Mouse (Mus musculus) left cerebral cortex, postnatal 36 days (tissue): ENCODE results near the gene Sox6. TPM values are rescaled to one million over a fixed set of nuclear protein-coding genes. Genes with fewer than 3 reads are reported as not detected.
"Not testable (repeated sequence)": the region's sequence is repeated elsewhere in the genome, so short reads cannot be mapped to it uniquely, and the experiment has no call there.

Experiments used
- DNase-seq, 2 experiments: peaks; one replicate each; pipeline ENCODE4 v3.0.0; 2021 to 2022; ENCODE audit warnings: low spot score in 2 of 2, mixed read lengths in 1 of 2
- intact Hi-C: fragments of 180-260 bp; cut with DNase I; formaldehyde crosslinking; loops from one replicate; pipeline ENCODE4 v1.15.1; 2025
- total RNA-seq, 2 experiments: library from RNA; stranded (reverse); gene quantifications; 2 replicates each; pipeline ENCODE4 v1.2.3; 2021

Gene Sox6
- total RNA-seq, 2 experiments from 2014 or later, result 25.8 to 32.7 TPM

DNA sequence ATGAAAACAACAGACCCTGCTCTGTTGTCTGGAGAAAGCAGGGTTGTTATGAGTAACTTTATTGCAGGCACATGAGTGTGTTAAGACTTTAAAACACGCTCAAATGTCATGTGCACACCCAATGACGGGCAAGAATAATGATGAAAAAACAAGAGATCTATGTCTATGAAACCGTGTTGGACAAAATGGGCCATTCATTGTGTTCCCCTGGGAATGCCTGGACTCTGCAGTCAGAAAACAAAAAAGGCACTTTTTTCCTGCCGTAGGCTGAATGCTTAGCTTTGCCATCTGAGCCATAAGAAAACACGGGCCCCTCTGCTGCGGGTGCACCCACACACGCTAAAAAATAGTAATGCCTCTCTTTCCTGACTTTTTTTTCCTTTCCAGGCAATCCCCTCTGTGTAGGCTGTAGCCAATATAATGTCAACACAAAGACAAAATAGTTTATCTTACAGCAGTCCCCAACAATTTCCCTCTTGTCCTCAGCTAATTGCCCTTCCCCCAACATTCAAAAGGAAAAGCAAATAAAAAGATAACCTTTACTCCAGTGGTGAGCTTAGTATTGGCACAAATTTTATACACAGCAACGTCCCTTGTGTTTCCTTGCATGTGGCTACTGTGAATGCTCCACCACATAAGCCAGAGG is 413.6 kb downstream of the Sox6 start:
- no peak for DNase-seq
- intact Hi-C loops, result no loop called here

DNA sequence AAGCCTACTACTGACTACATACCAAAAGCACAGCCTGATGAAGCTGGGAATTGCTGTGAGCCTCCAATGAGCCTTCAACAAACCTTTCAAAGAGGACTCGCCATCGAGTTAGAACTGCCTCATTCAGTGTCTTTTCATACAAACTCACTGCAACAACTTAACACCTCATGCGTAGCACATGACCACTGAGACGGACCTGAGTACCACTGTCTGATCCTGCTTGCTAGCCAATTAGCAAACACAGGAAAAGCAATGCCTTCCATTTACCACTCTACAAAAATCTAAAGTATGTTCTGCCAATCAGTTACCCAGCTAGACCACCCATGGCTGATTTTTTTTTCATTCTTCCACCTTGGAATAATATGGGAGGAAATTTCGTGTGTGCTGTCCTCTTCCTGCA is 414.1 kb downstream of the Sox6 start:
- no peak for DNase-seq
- intact Hi-C loops, result no loop called here

DNA sequence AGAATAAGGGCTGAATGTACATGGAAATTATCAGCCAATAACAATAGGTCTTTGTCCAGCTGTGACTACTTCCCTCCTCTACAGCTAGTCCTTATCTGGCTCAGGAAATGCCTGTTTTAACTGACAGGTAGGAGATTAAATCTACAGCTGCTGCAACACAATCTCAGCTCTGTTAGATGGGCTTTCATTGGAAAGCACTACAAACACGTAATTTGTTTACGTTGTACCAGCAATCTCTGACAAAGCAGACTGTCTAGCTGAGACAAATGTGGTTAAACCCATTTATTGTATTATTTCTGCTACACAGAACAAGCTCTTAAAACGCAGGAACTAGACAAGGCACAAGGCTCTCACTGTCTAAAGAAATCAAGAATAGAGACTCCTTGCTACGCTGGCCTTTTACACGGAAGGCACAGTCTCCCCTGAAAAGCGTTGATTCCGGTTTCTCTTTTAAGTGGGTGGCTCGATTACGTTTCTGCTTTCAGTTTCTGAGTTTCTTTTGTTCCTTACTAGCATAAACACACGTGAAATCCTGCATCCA is 422.8 kb downstream of the Sox6 start:
- intact Hi-C loops, result no loop called here
- no peak for DNase-seq

DNA sequence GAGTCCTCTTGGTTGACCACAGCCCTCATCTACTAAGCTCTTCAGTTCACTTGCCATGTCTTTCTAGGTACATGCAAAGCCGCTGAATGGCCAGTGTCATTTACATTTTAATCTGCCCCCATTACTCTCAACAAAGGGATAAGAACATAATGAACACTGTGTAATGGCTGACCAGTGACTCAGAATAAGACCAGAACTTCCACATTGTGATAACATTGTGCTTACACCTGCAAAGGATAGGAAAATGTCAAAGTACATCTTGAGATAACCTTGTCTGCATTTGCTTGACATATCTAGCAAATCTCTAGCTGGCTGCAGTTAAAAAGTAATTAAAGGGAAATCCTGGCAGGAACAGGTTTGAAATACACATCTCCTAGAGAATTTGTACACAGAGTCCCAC is 431.1 kb downstream of the Sox6 start:
- intact Hi-C loops, result no loop called here
- no peak for DNase-seq

DNA sequence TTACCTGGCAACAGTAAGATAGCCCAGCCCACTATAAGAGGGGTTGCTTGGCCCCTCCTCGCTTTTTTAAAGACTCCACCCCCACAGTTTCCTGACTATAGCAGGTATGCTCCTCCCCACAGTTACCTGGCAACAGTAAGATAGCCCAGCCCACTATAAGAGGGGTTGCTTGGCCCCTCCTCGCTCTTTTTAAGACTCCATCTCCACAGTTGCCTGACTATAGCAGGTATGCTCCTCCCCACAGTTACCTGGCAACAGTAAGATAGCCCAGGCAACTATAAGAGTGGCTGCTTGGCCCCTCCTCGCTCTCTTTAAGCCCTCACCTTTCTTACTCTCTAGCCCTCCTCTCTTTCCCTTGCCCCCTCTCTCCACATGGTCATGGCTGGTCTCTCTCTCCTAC is 432.5 kb downstream of the Sox6 start:
- intact Hi-C loops, DNase-seq: not testable (repeated sequence)

DNA sequence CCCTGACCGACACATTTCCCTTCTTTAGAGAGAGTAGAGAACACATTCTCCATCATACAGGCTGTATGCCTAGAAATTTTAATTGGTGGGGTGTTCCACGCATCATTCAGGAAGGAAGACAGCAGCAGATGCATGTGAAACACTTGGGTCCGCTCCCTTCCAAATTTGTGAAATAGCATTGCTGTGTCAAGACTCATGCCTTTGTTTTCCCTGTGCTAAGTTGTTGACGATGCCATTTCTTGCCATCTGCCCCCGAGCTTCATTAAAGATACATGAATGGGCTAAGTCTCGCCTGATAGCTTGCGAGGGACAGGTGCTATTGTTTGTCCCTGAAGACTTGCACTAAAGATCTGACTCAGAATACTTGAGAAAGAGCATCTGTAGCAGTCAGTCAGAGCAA is 433.7 kb downstream of the Sox6 start:
- DNase-seq, result no peak
- intact Hi-C loops, result no loop called here

DNA sequence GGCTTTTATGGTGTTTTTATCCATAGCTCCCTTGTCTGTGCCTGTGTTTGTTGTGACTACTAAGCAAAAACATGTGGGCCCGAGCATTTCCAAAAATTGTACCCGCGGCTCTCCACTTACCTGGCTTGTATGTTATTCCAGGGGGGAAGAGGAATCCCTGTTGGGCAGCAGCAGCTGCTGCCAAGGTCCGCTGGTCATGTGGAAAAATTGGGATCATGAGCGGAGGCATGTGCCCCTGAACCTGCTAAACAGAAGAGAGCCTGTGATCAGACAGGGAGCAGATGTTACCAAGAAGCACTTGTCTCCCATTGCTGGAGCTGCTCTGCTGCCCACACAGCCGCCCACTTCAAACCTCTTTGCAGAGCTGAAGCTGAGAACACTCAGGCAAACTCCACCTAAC is 441.2 kb downstream of the Sox6 start:
- DNase-seq, result peak; percentile 19 to 36
- intact Hi-C loops, result no loop called here

DNA sequence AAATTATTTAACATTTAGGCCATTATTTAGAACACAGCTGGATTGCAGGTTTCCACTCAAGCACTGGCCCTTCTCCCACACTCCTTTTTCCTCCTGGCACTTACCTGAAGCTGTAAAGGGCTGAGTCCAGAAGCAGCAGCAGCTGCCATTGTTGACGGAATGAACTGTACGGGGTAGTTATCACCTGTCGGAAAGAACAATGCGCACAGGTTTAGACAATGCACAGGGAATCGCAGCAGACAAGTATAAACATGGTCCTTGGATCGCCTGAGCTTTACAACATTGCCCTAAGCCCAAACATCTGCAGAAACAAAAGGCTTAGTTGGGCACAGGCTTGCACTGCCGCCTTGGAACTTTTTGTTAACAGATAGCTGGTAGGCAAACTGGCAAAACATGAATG is 458.1 kb downstream of the Sox6 start:
- DNase-seq, result no peak
- intact Hi-C loops, result no loop called here

DNA sequence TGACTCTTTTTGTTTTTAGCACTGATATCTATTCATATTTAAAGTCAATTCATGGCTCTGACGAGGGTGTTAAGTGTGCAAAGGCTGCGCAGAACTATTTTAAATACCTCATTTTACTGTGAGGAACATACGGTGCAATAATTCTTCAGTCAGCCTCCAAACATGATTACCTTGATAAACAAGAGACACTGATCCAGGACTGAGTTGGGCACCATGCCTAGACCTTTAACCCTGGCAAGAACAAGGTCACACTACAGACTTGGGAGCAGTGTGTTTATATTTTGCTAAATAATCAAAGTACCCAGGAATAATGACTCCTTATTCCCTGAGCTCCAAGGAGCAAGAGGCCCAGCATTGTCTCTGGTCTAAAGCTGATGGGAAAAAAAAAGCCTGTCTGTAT is 458.8 kb downstream of the Sox6 start:
- intact Hi-C loops, result no loop called here
- no peak for DNase-seq

DNA sequence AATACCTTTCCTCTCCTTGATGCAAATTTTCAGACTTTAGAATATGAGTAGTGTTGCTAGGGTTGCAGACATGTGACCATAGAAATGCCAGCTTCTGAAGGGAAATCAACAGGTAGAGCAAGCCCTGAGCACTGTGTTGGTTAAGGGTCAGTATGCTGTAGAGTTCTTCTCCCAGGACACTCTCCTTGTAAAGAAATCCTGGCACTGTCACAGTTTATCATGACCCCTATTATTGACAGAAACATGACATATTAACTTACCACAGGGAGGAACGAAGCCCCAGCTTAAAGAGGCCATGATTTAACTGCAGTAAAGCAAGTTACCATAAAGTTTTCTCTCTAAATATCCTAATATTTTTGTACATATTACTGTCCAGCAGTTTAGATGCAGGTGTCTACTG is 462.2 kb downstream of the Sox6 start:
- DNase-seq, result no peak
- intact Hi-C loops, result no loop called here

DNA sequence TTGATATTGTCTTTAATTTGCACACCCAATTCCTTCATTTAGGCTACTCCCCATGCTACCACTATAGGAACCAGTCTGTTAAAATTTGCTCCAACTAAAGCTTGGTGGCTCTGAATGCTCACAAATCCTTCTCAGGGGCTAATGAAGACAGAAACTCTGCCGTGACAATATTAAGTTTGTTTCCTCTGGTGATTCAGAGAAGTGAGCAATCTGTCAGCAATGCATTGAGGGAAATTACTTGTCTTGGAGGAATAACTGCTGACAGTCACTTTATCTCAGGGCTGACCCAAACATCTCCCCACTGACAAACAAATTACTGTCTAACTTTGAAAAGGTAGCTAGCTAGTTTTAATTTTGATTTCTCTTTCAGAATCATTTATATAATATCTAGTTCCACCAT is 463.8 kb downstream of the Sox6 start:
- intact Hi-C loops, result no loop called here

DNA sequence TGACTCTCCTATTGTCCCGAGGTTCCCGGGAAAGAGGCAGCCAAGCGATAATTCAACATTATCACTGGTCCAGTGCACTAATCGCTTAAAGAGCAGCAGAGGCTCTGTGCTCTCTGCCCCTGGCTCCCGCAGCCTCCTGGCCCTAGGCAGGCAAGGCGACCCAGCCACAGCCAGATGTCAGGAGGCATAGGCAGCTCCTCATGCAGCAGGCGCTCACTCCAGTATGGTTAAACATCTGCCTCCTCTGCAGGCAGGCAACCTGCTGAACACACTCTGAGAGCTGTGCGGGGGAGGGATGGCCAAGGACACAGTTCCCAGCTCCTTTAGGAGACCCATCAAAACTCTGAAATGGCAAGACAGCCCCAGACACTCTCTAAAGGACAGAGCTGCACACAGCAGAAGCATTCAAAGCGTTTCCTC is 469.8 kb downstream of the Sox6 start:
- intact Hi-C loops, result no loop called here
- peak in 1 of 2 experiments; percentile 5 for DNase-seq

More for the DNA sequence above, 463.8 kb downstream of the Sox6 start:
- DNase-seq, result no peak

DNA sequence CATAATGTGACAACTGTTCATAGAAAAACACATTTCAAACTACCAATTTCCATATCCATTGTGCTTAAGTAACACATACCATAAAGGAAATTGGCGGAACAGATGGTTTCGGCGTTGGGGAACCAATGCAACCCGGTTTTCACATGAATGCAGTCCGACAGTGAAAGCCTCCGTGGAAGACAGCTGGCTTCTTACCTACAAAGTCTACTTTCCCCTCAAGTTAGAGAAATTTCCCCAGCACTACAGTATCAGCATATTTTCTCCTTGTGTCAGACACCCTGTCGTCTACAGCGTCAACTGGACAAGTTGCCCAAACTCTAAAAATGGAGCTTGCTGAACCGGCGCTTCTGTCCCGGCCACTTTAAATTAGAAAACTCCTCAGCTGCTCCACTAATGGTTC is 470.3 kb downstream of the Sox6 start:
- intact Hi-C loops, result no loop called here
- DNase-seq, result peak in 1 of 2 experiments; percentile 6

DNA sequence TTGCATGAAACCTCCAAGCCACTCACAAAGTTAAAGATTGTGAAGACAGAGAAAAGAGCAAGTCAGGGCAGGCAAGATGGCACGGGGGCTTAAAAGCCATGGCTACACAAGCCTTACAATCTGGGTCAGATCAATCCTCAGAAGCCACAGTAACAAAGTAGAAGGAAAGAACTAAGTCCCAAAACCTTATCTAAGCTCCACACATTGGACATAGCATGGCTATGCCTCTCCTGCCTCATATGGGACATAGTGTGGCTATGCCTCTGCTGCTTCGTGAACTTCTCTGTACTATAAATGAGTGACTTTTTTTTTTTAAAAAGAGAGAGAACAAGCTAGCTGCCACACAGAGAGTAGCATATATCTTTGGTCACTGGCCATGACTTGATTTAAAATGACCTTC is 471.8 kb downstream of the Sox6 start:
- intact Hi-C loops, result no loop called here
- DNase-seq, result no peak

DNA sequence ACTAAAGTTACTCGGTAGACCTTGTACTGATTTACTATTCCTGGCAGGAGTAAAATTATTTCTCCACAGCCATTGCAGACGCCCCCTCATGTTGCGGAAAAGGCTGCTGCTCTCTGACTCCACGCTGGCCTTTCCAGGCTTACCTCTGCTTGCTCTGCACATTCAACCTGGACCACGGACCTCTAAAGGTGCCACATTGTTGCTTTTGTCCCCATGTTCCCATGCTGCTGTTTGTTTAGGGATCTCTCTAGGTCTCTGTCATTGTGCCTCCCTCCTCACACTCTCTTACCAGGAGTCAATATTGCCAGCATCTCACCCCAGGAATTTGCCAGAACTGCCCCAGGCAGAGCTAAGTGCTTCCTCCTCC is 473.6 kb downstream of the Sox6 start:
- intact Hi-C loops, result no loop called here

DNA sequence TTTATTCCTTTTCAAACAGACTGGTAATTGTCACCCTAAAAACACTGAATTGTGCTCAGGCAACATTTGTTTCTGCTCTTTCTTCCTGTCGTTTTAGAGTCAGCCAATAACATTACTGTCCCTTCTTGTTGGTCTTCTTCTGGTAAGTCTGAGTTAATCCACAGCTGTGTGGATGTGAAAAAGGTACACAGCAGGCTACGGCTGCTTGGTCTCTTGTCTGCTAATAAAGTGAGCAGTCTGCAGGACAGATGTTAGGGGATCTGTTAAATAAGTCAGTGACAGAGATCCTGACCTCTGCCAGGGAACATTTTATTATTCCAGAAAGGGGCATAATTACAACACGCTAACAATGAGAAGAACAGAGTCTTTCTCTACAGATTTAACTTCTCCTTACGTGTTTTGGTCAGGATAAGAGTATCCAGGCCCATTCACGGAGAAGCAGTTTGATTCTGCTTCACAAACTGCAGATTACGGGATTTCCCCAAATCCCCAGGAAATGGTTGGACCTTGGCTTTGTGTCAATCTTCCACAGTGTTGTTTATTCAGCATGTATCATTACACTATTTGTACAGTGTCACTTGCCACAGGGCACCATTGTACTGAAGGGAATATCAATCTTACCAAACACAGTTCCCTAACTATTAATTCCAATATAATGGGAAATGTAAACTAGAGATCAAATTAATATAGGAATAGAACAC is 474.1 kb downstream of the Sox6 start:
- intact Hi-C loops, result no loop called here
- no peak for DNase-seq

More for the DNA sequence above, 473.6 kb downstream of the Sox6 start:
- no peak for DNase-seq

DNA sequence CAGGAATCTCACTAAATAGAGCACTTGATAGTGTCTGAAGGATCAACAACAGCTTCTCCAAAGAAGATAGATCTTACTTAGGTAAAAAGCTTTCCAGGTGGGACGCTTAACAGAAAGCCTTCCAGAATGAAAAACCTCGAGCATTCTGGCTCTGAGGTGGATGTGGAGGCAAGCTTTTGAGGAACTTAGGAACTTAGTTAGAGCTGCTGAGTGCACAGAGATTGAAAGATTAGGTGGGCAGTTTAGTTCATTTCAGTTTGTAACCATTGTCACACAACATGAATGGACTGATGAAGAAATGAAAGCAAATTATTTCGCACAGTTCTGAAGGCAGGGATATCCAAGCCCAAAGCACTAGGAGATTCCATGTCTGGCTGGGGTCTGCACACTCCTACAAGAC is 481.9 kb downstream of the Sox6 start:
- intact Hi-C loops, result no loop called here
- no peak for DNase-seq

DNA sequence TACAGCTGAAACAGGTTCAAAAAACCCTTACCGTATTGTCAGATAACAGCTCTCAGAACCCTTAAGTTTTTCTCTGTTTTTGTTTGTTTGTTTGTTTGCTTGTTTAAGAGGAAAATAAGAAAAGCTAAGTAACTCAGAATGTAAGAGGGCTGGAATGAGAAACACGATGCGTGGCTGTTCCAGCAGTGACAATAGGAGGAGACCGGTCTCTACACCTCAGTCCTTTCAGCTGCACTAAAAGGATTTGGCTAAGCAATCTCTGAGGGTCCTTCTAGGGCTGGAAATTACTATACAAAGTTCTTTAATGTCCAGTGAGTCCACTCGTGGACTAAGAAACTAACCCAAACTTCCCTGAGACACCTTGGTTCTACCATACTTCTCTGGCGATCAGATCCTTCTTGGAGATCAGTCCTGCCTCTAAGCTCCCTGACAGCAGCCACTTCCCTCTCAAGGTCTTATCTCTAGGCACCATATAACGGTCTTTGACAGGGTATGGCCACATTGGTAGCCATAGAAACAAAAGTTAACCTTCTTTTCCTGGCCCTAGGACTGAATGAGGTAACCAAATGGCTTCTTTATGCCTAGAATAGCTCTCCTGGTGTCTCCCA is 488.3 kb downstream of the Sox6 start:
- intact Hi-C loops, result no loop called here
- no peak for DNase-seq

DNA sequence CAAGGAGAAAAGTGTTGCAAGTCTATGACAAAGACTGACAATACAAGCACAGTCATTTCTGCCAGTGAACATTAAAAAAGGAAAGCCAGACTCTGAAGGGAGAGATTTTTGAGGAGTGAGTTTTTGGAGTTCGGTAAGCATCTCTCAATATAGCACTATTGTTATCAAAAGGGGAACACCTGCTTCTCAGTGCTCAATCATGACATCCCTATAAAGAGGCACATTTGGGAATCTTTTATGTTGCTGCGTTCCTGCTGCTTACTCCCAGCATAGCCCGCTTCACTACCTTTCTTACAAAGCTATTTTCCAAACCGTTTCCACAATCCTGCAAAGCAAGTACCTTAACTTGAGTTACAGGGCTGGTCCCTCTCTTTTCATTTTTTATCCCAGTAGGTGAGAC is 488.9 kb downstream of the Sox6 start:
- intact Hi-C loops, result no loop called here
- DNase-seq, result no peak

DNA sequence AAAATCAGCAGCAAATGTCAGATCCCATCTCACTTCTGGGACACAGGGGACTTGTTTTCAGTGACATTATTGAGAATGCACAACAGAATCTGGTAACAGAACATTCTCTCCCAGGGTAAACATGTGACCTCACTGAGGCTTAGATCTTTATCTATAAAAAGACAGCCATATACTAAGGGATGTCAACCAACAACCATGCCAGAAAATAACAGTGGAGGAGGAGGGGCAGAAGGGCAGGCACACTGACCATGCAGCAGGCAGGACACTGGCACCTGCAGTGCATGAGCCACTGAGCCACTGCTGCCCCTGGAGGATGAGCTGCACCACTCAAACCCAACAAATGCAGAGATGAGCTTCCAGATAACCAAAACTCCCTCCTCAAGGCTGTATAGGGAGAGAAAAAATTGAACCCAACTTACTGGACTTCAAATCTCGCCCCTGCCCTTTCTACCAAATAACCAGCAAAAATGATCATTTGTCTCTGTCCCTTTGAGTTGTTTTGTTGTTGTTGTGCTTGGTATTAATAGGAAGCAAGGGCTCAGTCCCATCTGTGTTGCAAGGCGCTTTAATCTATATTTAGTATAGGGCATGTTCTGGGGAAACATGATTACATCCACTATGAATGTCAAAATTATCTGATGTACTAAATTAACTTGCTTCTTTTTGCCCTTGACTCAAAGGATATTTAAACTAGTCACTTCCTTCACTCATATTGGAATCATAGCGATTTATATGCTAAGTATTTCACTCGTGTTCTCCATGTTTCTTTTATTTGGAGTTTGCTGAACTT is 492.8 kb downstream of the Sox6 start:
- DNase-seq, result no peak
- intact Hi-C loops, result no loop called here
